Mouse (Mus musculus) liver, postnatal 0 days (tissue): Measurements from ENCODE around the gene Rcan2. TPM values are rescaled to one million over a fixed set of nuclear protein-coding genes. Genes with fewer than 3 reads are reported as not detected.

ENCODE experiments used
- ATAC-seq: fragments of 200-750 bp; cut with Nextera tagmentation; 2 replicates; pipeline ENCODE4 v1.8.0; 2017; ENCODE audit warnings: mild to moderate bottlenecking, moderate library complexity
- DNase-seq: peaks from one replicate; pipeline ENCODE4 v3.0.0-alpha.2; 2016
- H3K27ac ChIP-seq: fragments of 300-500 bp; sonication (generic); 2 replicates; pipeline ENCODE4 v1.5.1; 2014; ENCODE audit warnings: antibody characterized with exemption, moderate library complexity, mild to moderate bottlenecking, low read depth
- H3K27me3 ChIP-seq: fragments of 300-500 bp; sonication (generic); 2 replicates; pipeline ENCODE4 v1.6.1; 2014; ENCODE audit warnings: low read length, control low read depth, mixed read lengths; ENCODE audit not compliant: insufficient read depth
- H3K36me3 ChIP-seq: fragments of 300-500 bp; sonication (generic); replicated peaks from 2 replicates; pipeline ENCODE4 v1.6.1; 2014; ENCODE audit warnings: mild to moderate bottlenecking, control low read depth, low read length, moderate library complexity, mixed read lengths; ENCODE audit not compliant: insufficient read depth
- H3K4me1 ChIP-seq: fragments of 300-500 bp; sonication (generic); 2 replicates; pipeline ENCODE4 v1.6.1; 2014; ENCODE audit warnings: antibody characterized with exemption, mild to moderate bottlenecking, control low read depth; ENCODE audit not compliant: insufficient read depth
- H3K4me2 ChIP-seq: fragments of 300-500 bp; sonication (generic); 2 replicates; pipeline ENCODE4 v1.6.1; 2014; ENCODE audit warnings: low read depth, mild to moderate bottlenecking, low read length, moderate library complexity, mixed read lengths
- H3K4me3 ChIP-seq: fragments of 300-500 bp; sonication (generic); 2 replicates; pipeline ENCODE4 v1.5.1; 2014; ENCODE audit warnings: low read depth, low read length
- H3K9ac ChIP-seq: fragments of 300-500 bp; sonication (generic); replicated peaks from 2 replicates; pipeline ENCODE4 v1.6.1; 2014; ENCODE audit warnings: mild to moderate bottlenecking, moderate library complexity
- H3K9me3 ChIP-seq: fragments of 300-500 bp; sonication (generic); 2 replicates; pipeline ENCODE4 v1.6.1; 2016; ENCODE audit warnings: mild to moderate bottlenecking, control low read depth, low read length, mixed read lengths
- CTCF ChIP-seq: sonication (generic); IDR thresholded peaks from 2 replicates; pipeline ENCODE4 v1.5.1; 2016; ENCODE audit warnings: antibody characterized with exemption, low read depth
- EP300 ChIP-seq: IDR thresholded peaks from 2 replicates; pipeline ENCODE4 v1.6.1; 2016; ENCODE audit warnings: antibody characterized with exemption, low read depth, mild to moderate bottlenecking
- WGBS: fragments of 180-500 bp; shearing (Covaris S2); extraction: QIAGEN DNeasy Blood & Tissue Kit; methylation state at CpG from one replicate; pipeline ENCODE4 v1.1.7; 2014; ENCODE audit not compliant: insufficient replicate concordance; 5-methylcytosine and 5-hydroxymethylcytosine counted together
- polyA plus RNA-seq: library from polyadenylated mRNA; unstranded; fragments of >200 nt; fragmentation: Nextera tagmentation; extraction: Ambion mirVana; gene quantifications from 2 replicates; pipeline ENCODE4 v1.2.1, GENCODE M21; 2015

Rcan2 gene
- polyA plus RNA-seq, 1 experiment from 2014 or later: 0.87 TPM

DNA sequence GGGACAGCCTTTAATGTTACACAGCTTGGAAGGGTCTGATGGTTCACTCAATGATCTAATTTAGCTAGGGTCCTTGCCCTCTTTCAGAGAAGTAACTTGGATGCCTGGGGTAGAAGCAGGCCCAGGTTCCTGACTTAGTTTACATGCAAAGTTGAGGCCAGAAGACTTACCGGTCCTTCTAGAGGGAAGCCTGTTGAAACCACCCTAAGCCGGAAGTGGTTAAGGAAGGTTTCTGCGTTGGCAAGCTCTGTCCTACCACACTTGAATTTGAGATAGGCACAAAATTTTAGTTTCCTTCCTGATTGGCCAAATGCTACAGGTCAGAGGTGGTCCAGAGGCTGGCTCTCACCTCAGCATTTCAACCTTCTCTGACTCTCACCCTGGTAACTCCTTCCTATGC lies 287.1 kb downstream of the Rcan2 start:
- Histone ChIP-seq H3K27ac (no peak overlapping the region), H3K4me1 (no peaks in the 10 kb centered on the region), H3K27me3 (no peaks in the 10 kb centered on the region), H3K36me3 (no peaks in the 10 kb centered on the region), H3K4me2 (no peak overlapping the region), H3K9ac (no peak overlapping the region), H3K9me3 (no peaks in the 10 kb centered on the region), H3K4me3 (no peak overlapping the region)
- DNase-seq (no peak), ATAC-seq (no peak)
- TF ChIP-seq EP300 (no peak), CTCF (no peak)
- WGBS: 47% methylated on average over 3 of the region's 3 CpGs

Other genes starting within 250 kb of the Rcan2 start
- gene Pla2g7, start 233.3 kb upstream of the Rcan2 start, polyA plus RNA-seq: 57.0 and 61.4 TPM in 2 replicates
- not detected in 2 replicates for gene Tdrd6, start 171.1 kb upstream of the Rcan2 start, polyA plus RNA-seq
- 1.5 and 1.8 TPM in 2 replicates for gene Slc25a27, start 134.1 kb upstream of the Rcan2 start, polyA plus RNA-seq
- 70.6 and 74.6 TPM in 2 replicates for gene Cyp39a1, start 133.9 kb upstream of the Rcan2 start, polyA plus RNA-seq